ENCODE assay signal across 11 mouse cellular contexts in the genomic region with DNA sequence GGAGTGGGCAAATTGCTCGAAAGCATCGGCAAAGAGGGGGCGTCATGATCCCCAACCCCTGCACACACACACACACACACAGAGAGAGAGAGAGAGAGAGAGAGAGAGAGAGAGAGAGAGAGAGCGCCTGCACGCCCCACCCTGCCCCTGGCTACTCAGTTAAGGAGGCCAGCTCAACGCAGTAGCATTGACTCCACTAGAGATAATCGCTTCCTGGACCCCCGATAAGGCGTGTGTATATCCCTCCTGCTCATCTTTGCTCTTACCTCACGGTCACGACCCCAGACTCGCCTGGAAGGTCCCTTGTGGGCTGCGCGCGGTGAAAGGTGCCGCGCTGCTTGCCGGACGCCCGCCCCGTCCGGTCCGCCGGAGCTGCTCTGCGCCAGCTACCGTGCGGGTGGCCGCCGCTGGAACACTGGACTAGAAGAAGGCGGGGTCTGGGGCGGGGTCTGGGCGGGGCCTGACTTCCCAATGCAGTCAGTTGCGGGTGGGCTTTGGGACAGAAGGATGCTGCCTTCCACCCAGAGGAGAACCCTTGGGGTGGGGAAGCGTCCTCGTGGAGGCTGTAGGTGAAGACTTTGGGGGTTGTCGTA. TPM values are rescaled to one million over a fixed set of nuclear protein-coding genes. Genes with fewer than 3 reads are reported as not detected.
DNase-seq lines count a peak whose midpoint lies in the region; ATAC-seq and TF ChIP-seq lines count a peak whose summit lies in the region.
"Had no signal": no experiment of that assay in that cellular context is flagged by ENCODE, and none has a peak within 500 bp of the region (broad histone marks: within the 10 kb centered on the region; RNA-seq: fewer than 3 reads in every experiment).

A gene (minus strand): TSS at position 422 of the 593 bp plus-strand sequence.

- no peaks in the 10 kb centered on the region for H3K36me3 ChIP-seq in lung, postnatal 0 days (ENCODE audit: insufficient read depth, low read length)
- H3K36me3 ChIP-seq in hindbrain, embryonic 15.5 days: no peaks in the 10 kb centered on the region
- H3K36me3 ChIP-seq in liver, embryonic 13.5 days: no peaks in the 10 kb centered on the region

- H3K4me3 ChIP-seq in cerebellum, adult 2 months (replicated peaks; ENCODE audit: insufficient read depth, low read depth, low read length): no peak within 1 kb of the TSS
- H3K4me3 ChIP-seq in lung, postnatal 0 days (ENCODE audit: low read depth, low read length): no peak within 1 kb of the TSS
- H3K4me3 ChIP-seq in hindbrain, embryonic 15.5 days: peak within 1 kb of the TSS; percentile 49
- peak within 1 kb of the TSS; percentile 2; the same call in 1 of the 2 replicates for H3K4me3 ChIP-seq in liver, embryonic 13.5 days (replicated peaks)
- H3K4me3 ChIP-seq: erythroblast, embryonic 14.5 days had no signal

- H3K9me3 ChIP-seq in lung, postnatal 0 days (ENCODE audit: low read length): no peaks in the 10 kb centered on the region
- H3K9me3 ChIP-seq in hindbrain, embryonic 15.5 days: no peaks in the 10 kb centered on the region
- H3K9me3 ChIP-seq in liver, embryonic 13.5 days (replicated peaks): no peaks in the 10 kb centered on the region

- H3K27ac ChIP-seq in cerebellum, adult 2 months (ENCODE audit: insufficient read depth, low read length): no peak within 1 kb of the TSS
- H3K27ac ChIP-seq in lung, postnatal 0 days (ENCODE audit: low read length): no peak within 1 kb of the TSS
- no peak within 1 kb of the TSS for H3K27ac ChIP-seq in hindbrain, embryonic 15.5 days (replicated peaks)
- H3K27ac ChIP-seq in liver, embryonic 13.5 days: no peak within 1 kb of the TSS

- no peak within 1 kb of the TSS for H3K9ac ChIP-seq in lung, postnatal 0 days (replicated peaks; ENCODE audit: low read depth)
- peak within 1 kb of the TSS; percentile 39 for H3K9ac ChIP-seq in hindbrain, embryonic 15.5 days
- H3K9ac ChIP-seq in liver, embryonic 13.5 days: no peak within 1 kb of the TSS

- H3K27me3 ChIP-seq in cerebellum, adult 2 months (ENCODE audit: control insufficient read depth, insufficient read depth, low read length): no peaks in the 10 kb centered on the region
- no peaks in the 10 kb centered on the region for H3K27me3 ChIP-seq in lung, postnatal 0 days (replicated peaks; ENCODE audit: insufficient read depth, low read length)
- no peaks in the 10 kb centered on the region for H3K27me3 ChIP-seq in hindbrain, embryonic 15.5 days
- H3K27me3 ChIP-seq in liver, embryonic 13.5 days: peaks cover 25% of the 10 kb centered on the region

- 0 out of 2 replicates have a peak within 1 kb of the TSS, but pooled peaks have one; percentile 22 for H3K4me2 ChIP-seq in lung, postnatal 0 days (replicated peaks; ENCODE audit: low read depth, low read length)
- peak within 1 kb of the TSS; percentile 66 for H3K4me2 ChIP-seq in hindbrain, embryonic 15.5 days
- H3K4me2 ChIP-seq in liver, embryonic 13.5 days: peak within 1 kb of the TSS; percentile 30

- WGBS in cerebellum, adult 2 months: 4% methylated on average over 36 of the region's 36 CpGs
- 7% methylated on average over 31 of the region's 36 CpGs for WGBS in lung, postnatal 0 days
- 6% methylated on average over 36 of the region's 36 CpGs for WGBS in hindbrain, embryonic 15.5 days
- WGBS in liver, embryonic 13.5 days (ENCODE audit: insufficient replicate concordance): 5% methylated on average over 36 of the region's 36 CpGs

- TF ChIP-seq EP300 in lung, postnatal 0 days (IDR thresholded peaks at IDR 0.05): no peak

- no peak for ATAC-seq in cerebellum, adult (ENCODE audit: insufficient number of reproducible peaks, low FRiP score, low TSS enrichment)
- ATAC-seq in lung, postnatal 0 days: no peak
- ATAC-seq in hindbrain, embryonic 15.5 days (ENCODE audit: low FRiP score, low read depth): peak; percentile 83
- ATAC-seq in liver, embryonic 13.5 days (ENCODE audit: low read depth): 0 out of 2 replicates have a peak, but pooled peaks have one; percentile 39

- no peak for DNase-seq in cerebellum, adult 2 months
- DNase-seq in lung, postnatal 0 days (ENCODE audit: low spot score): peak; percentile 10
- no peak for DNase-seq in lung, adult 18-20 months
- DNase-seq in liver, embryonic 13.5 days: no peak
- DNase-seq in c-Kit-positive CD71-positive TER-119-positive erythroid progenitor cells, embryonic 14.5 days (ENCODE audit: low spot score): no peak
- DNase-seq in gastrocnemius, adult 18-20 months (ENCODE audit: low spot score): no peak

- TF ChIP-seq POLR2A in cerebellum, adult 2 months (IDR thresholded peaks at IDR 0.05; ENCODE audit: borderline replicate concordance, insufficient read depth, low read length): no peak

- H3K4me1 ChIP-seq in cerebellum, adult 2 months (ENCODE audit: control insufficient read depth, insufficient read depth, low read length): no peaks in the 10 kb centered on the region
- H3K4me1 ChIP-seq in lung, postnatal 0 days (ENCODE audit: insufficient read depth, low read depth, low read length): no peaks in the 10 kb centered on the region
- H3K4me1 ChIP-seq in hindbrain, embryonic 15.5 days (replicated peaks): peaks cover 25% of the 10 kb centered on the region
- no peaks in the 10 kb centered on the region for H3K4me1 ChIP-seq in liver, embryonic 13.5 days (replicated peaks)

- no peak for TF ChIP-seq CTCF in cerebellum, adult 2 months (IDR thresholded peaks at IDR 0.05; ENCODE audit: borderline replicate concordance, insufficient read depth, low read depth, low read length)
- TF ChIP-seq CTCF in lung, postnatal 0 days (IDR thresholded peaks at IDR 0.05): no peak

RNA-seq across cellular contexts. Expression of the gene that starts here (rescaled TPM):
- 25.7 and 30.1 TPM in 2 replicates for polyA plus RNA-seq in cerebellum, adult 2 months (2012; rRNA removed)
- polyA plus RNA-seq in lung, postnatal 0 days (2015; fragmentation: Nextera tagmentation; extraction: Ambion mirVana): not detected in 2 replicates
- 10.7 and 11.5 TPM in 2 replicates for polyA plus RNA-seq in hindbrain, embryonic 15.5 days (2015; fragmentation: Nextera tagmentation; extraction: Ambion mirVana)
- polyA plus RNA-seq in liver, embryonic 13.5 days (2015; fragmentation: Nextera tagmentation; extraction: Ambion mirVana): 0.16 and 0.30 TPM in 2 replicates
- total RNA-seq in gastrocnemius, adult 18-20 months (2021): not detected
- polyA plus RNA-seq: C2C12; erythroblast, embryonic 14.5 days; spleen, adult 2 months had no signal

Comparison
In these comparisons a context has a peak if more than half of its experiments do, and no peak if none do; other contexts are left out.
1. Peak in DNase-seq and H3K4me2 ChIP-seq in lung, postnatal 0 days; RNA of the gene not detected or under 1 TPM.
2. Peak in ATAC-seq, H3K4me3 ChIP-seq and H3K4me2 ChIP-seq in liver, embryonic 13.5 days; RNA of the gene not detected or under 1 TPM.